In the genomic region with DNA sequence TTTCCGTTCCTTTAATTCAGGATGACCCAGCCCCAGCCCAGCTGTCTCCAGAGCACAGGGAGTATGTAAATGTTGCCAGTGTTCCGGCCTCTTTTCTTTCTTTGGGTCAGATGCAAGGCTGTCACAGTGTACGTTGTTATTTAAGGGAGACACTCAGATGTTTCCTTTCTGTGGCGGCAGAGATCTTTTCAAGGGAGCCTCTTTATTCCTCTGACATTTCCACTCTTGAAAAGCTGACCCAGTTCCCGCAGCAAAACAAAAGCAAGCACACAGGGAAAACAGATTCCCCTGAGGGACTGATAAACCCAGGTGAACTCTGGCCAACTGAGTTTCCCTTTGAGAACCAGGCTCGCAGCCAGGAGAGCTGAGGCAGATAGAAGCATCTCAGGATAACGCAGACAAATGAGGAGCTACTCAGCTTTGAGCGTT, we compare ENCODE assay signal across 8 mouse cellular contexts.
DNase-seq lines count a peak whose midpoint lies in the region; ATAC-seq and TF ChIP-seq lines count a peak whose summit lies in the region.

No protein-coding gene starts in this region.

- no peak for TF ChIP-seq POLR2A in lung, adult 2 months (IDR thresholded peaks at IDR 0.05; ENCODE audit: borderline replicate concordance, extremely low read depth, low read depth, low read length)

- intact Hi-C loops in heart, postnatal 14 days (cut with DNase I), result no loop called here

- no peak overlapping the region for H3K27ac ChIP-seq in neural tube, embryonic 11.5 days (ENCODE audit: low read depth, low read length)
- H3K27ac ChIP-seq in midbrain, embryonic 12.5 days (replicated peaks), result peak overlapping the region; percentile 52; the same call in 1 of the 2 replicates

- TF ChIP-seq CTCF in lung, adult 2 months (IDR thresholded peaks at IDR 0.05; ENCODE audit: insufficient read depth, low read length), result no peak

- WGBS in neural tube, embryonic 11.5 days, result 14% methylated on average over 8 of the region's 8 CpGs
- 5% methylated on average over 8 of the region's 8 CpGs for WGBS in midbrain, embryonic 12.5 days
- WGBS in lung, adult 2 months, result 9% methylated on average over 8 of the region's 8 CpGs

- no peak for ATAC-seq in neural tube, embryonic 11.5 days (ENCODE audit: insufficient read depth, low FRiP score, low TSS enrichment)
- ATAC-seq in midbrain, embryonic 12.5 days (ENCODE audit: low FRiP score, low read depth), result no peak

- H3K27me3 ChIP-seq in neural tube, embryonic 11.5 days (ENCODE audit: control insufficient read depth, insufficient read depth, low read length), result no peaks in the 10 kb centered on the region
- H3K27me3 ChIP-seq in midbrain, embryonic 12.5 days, result peaks cover 21% of the 10 kb centered on the region

- no peak overlapping the region for H3K4me3 ChIP-seq in neural tube, embryonic 11.5 days (ENCODE audit: low read depth, low read length)
- H3K4me3 ChIP-seq in midbrain, embryonic 12.5 days, result no peak overlapping the region
- H3K4me3 ChIP-seq in lung, adult 2 months (replicated peaks; ENCODE audit: extremely low read depth, low read depth, low read length), result no peak overlapping the region

- 0 out of 2 replicates have a peak overlapping the region, but pooled peaks have one; percentile 10 for H3K4me2 ChIP-seq in neural tube, embryonic 11.5 days (ENCODE audit: low read depth)
- peak overlapping the region; percentile 29 for H3K4me2 ChIP-seq in midbrain, embryonic 12.5 days (replicated peaks)

- H3K9ac ChIP-seq in neural tube, embryonic 11.5 days (ENCODE audit: low read length), result peak overlapping the region; percentile 40
- H3K9ac ChIP-seq in midbrain, embryonic 12.5 days (replicated peaks), result no peak overlapping the region

- peak; percentile 23 for DNase-seq in neural tube, embryonic 11.5 days (ENCODE audit: low spot score)
- no peak for DNase-seq in neural tube, embryonic 10.5 days (ENCODE audit: extremely low spot score, low spot score)
- DNase-seq in embryo, embryonic 10 days (ENCODE audit: low spot score), result peak; percentile 32
- peak; percentile 18 to 28 for DNase-seq in heart, postnatal 14 days
- no peak for DNase-seq in lung, adult 2 months
- DNase-seq in layer of hippocampus, adult 9-11 months, result no peak
- DNase-seq in ovary, postnatal 36 days (ENCODE audit: low spot score), result no peak

- H3K4me1 ChIP-seq in neural tube, embryonic 11.5 days (ENCODE audit: control insufficient read depth, insufficient read depth, low read length), result no peaks in the 10 kb centered on the region
- peaks cover 10% of the 10 kb centered on the region for H3K4me1 ChIP-seq in midbrain, embryonic 12.5 days
- H3K4me1 ChIP-seq in lung, adult 2 months (ENCODE audit: control insufficient read depth, insufficient read depth, low read length), result no peaks in the 10 kb centered on the region

- no peaks in the 10 kb centered on the region for H3K36me3 ChIP-seq in neural tube, embryonic 11.5 days (ENCODE audit: control insufficient read depth, insufficient read depth, low read length)
- no peaks in the 10 kb centered on the region for H3K36me3 ChIP-seq in midbrain, embryonic 12.5 days

- H3K9me3 ChIP-seq in neural tube, embryonic 11.5 days (ENCODE audit: control insufficient read depth, low read length), result no peaks in the 10 kb centered on the region
- H3K9me3 ChIP-seq in midbrain, embryonic 12.5 days, result no peaks in the 10 kb centered on the region

Comparison
In these comparisons a context has a peak if more than half of its experiments do, and no peak if none do; other contexts are left out.
1. DNase-seq: peak in neural tube, embryonic 11.5 days (single experiment), embryo, embryonic 10 days (single experiment) and heart, postnatal 14 days (2 of 2); none in neural tube, embryonic 10.5 days (single experiment), lung, adult 2 months (single experiment), layer of hippocampus, adult 9-11 months (single experiment) and ovary, postnatal 36 days (single experiment).